Mouse (Mus musculus): Measurements from ENCODE around the gene Gm3476. TPM values are rescaled to one million over a fixed set of nuclear protein-coding genes. Genes with fewer than 3 reads are reported as not detected.

Gene Gm3476
- polyA plus RNA-seq (2015; fragmentation: Nextera tagmentation; extraction: Ambion mirVana): not detected in 2 replicates

DNA sequence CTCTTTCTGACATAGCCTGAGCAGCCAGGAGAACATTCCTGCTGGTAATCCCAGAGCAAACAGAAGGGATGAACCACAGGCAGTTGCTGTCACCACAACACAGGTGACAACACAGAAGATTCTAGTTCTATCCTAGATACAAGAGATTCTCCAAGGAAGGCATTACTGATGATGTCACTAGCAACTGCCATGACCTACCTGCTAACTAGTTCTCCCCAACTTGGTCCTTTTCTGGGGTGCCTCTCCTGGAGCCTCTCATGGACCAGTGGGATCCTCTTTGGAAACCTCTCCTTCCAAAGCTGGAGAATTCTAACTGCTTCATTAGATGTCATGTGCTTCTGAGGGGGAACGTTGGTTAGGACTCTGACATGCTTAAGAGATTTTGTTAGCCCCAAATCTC is at the start of gene Gm3476:
Gene Gm3476, minus strand, starts transcription at position 101 of the 400 bp plus-strand sequence.

DNA sequence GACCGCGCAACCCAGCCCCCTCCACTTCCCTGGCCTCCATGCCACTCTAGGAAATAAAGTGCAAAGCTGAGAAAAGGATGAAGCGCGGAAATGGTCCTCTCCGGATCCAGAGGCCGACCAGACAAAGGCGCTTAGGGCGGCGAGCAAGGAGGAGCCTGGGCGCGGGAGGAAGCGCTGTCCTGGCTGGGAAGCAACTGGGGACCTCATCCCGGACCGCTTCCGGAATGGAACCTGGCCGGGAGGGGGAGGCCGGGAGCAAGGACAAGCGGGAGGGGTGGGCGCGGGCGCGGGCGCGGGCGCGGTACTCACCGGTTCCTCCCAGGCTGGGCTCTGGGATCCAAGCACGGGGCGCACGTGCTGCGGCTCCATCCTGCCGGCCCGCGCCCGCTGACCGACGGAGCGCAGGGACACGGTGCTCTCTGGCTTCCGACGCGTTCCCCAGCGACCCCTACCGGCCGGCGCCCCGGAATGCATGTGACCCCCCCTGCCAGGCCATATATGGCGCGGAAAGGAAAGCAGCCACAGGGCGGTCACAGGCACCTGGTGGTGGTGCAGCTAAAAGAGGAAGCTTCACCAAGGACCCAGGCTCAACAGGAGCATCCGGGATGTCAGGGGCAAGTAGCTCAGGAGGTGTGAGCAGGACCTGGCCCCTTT is 17.2 kb downstream of the Gm3476 start, which contains the start of gene Gm3468:
Gene Gm3468, minus strand, starts transcription at position 394 of the 654 bp plus-strand sequence.

DNA sequence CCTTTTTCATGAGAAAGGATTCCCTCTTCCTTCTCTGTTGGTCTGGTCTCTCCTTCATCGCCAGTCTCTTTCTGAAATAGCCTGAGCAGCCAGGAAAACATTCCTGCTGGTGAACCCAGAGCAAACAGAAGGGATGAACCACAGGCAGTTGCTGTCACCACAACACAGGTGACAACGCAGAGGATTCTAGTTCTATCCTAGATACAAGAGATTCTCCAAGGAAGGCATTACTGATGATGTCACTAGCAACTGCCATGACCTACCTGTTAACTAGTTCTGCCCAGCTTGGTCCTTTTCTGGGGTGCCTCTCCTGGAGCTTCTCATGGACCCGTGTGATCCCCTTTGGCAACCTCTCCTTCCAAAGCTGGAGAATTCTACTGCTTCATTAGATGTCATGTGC is 31.8 kb downstream of the Gm3476 start, which contains the start of gene Gm8206:
Gene Gm8206, minus strand, starts transcription at position 101 of the 400 bp plus-strand sequence.

DNA sequence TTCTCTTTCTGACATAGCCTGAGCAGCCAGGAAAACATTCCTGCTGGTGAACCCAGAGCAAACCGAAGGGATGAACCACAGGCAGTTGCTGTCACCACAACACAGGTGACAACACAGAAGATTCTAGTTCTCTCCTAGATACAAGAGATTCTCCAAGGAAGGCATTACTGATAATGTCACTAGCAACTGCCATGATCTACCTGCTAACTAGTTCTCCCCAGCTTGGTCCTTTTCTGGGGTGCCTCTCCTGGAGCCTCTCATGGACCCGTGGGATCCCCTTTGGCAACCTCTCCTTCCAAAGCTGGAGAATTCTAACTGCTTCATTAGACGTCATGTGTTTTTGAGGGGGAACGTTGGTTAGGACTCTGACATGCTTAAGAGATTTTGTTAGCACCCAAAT is 67.4 kb downstream of the Gm3476 start, which contains the start of gene Gm6337:
Gene Gm6337, minus strand, starts transcription at position 101 of the 400 bp plus-strand sequence.

Other genes starting within 250 kb of the Gm3476 start
- 0.06 and 0.08 TPM in 2 replicates for gene Gm8237, start 245.4 kb downstream of the Gm3476 start, polyA plus RNA-seq (2015; fragmentation: Nextera tagmentation; extraction: Ambion mirVana)
- gene Gm3248, start 164.1 kb downstream of the Gm3476 start, polyA plus RNA-seq (2015; fragmentation: Nextera tagmentation; extraction: Ambion mirVana): 0.18 and 0.23 TPM in 2 replicates
- not detected in 2 replicates for gene Gm3453, start 146.7 kb downstream of the Gm3476 start, polyA plus RNA-seq (2015; fragmentation: Nextera tagmentation; extraction: Ambion mirVana)
- gene Gm6337, start 67.5 kb downstream of the Gm3476 start, polyA plus RNA-seq (2015; fragmentation: Nextera tagmentation; extraction: Ambion mirVana): not detected in 2 replicates
- not detected in 2 replicates for gene Gm8206, start 31.9 kb downstream of the Gm3476 start, polyA plus RNA-seq (2015; fragmentation: Nextera tagmentation; extraction: Ambion mirVana)
- gene Gm3468, start 17.1 kb downstream of the Gm3476 start, polyA plus RNA-seq (2015; fragmentation: Nextera tagmentation; extraction: Ambion mirVana): 0.23 and 0.47 TPM in 2 replicates
- gene Gm21560, start 93.5 kb upstream of the Gm3476 start, polyA plus RNA-seq (2015; fragmentation: Nextera tagmentation; extraction: Ambion mirVana): not detected in 2 replicates
- 0.19 TPM in 1 of 2 replicates, not detected in the other for gene Gm3411, start 161.4 kb upstream of the Gm3476 start, polyA plus RNA-seq (2015; fragmentation: Nextera tagmentation; extraction: Ambion mirVana)
- gene Gm21103, start 179.0 kb upstream of the Gm3476 start, polyA plus RNA-seq (2015; fragmentation: Nextera tagmentation; extraction: Ambion mirVana): not detected in 2 replicates
- not detected in 2 replicates for gene Gm3618, start 217.9 kb upstream of the Gm3476 start, polyA plus RNA-seq (2015; fragmentation: Nextera tagmentation; extraction: Ambion mirVana)